8 mouse cellular contexts compared by ENCODE assay signal in genomic region chr15:77882797-77883696, GRCm38 (mm10). TPM values are rescaled to one million over a fixed set of nuclear protein-coding genes. Genes with fewer than 3 reads are reported as not detected.
A peak's percentile ranks its signal among the peaks of the same experiment; 100 is the strongest.
DNase-seq lines count a peak whose midpoint lies in the region; ATAC-seq lines count a peak whose summit lies in the region.

No protein-coding gene starts in this region.

- H3K27ac ChIP-seq in neural tube, embryonic 15.5 days (replicated peaks), result no peak overlapping the region
- H3K27ac ChIP-seq in embryonic facial prominence, embryonic 13.5 days, result peak overlapping the region; percentile 84

- ATAC-seq in neural tube, embryonic 15.5 days (ENCODE audit: low FRiP score), result no peak
- peak; percentile 60; the same call in 1 of the 2 replicates for ATAC-seq in embryonic facial prominence, embryonic 13.5 days (ENCODE audit: insufficient number of reproducible peaks, insufficient read depth, low FRiP score, low TSS enrichment, low read depth)
- ATAC-seq in erythroblast, adult 5-6 weeks (replicated peaks; ENCODE audit: low FRiP score, poor library complexity, severe bottlenecking), result no peak

- H3K4me3 ChIP-seq in neural tube, embryonic 15.5 days (replicated peaks), result no peak overlapping the region
- no peak overlapping the region for H3K4me3 ChIP-seq in embryonic facial prominence, embryonic 13.5 days

- DNase-seq in neural tube, embryonic 10.5 days (ENCODE audit: extremely low spot score, low spot score), result peak; percentile 65
- peak; percentile 82 for DNase-seq in kidney, postnatal 14 days
- DNase-seq in lung, postnatal 4 days, result peak; percentile 82 to 92
- DNase-seq in layer of hippocampus, postnatal 14 days (ENCODE audit: low spot score in 2 of 2), result no peak
- DNase-seq in thymus, postnatal 14 days, result no peak

- no peaks in the 10 kb centered on the region for H3K36me3 ChIP-seq in neural tube, embryonic 15.5 days
- no peaks in the 10 kb centered on the region for H3K36me3 ChIP-seq in embryonic facial prominence, embryonic 13.5 days

- H3K27me3 ChIP-seq in neural tube, embryonic 15.5 days (replicated peaks), result no peaks in the 10 kb centered on the region; the same call in 1 of the 2 replicates
- H3K27me3 ChIP-seq in embryonic facial prominence, embryonic 13.5 days, result no peaks in the 10 kb centered on the region

- H3K9me3 ChIP-seq in neural tube, embryonic 15.5 days (replicated peaks), result no peaks in the 10 kb centered on the region
- H3K9me3 ChIP-seq in embryonic facial prominence, embryonic 13.5 days, result no peaks in the 10 kb centered on the region

- 23% methylated on average over 16 of the region's 17 CpGs for WGBS in neural tube, embryonic 15.5 days
- 10% methylated on average over 16 of the region's 17 CpGs for WGBS in embryonic facial prominence, embryonic 13.5 days

- H3K9ac ChIP-seq in neural tube, embryonic 15.5 days (replicated peaks), result no peak overlapping the region
- H3K9ac ChIP-seq in embryonic facial prominence, embryonic 13.5 days, result peak overlapping the region; percentile 51

- no peak overlapping the region for H3K4me2 ChIP-seq in neural tube, embryonic 15.5 days
- H3K4me2 ChIP-seq in embryonic facial prominence, embryonic 13.5 days, result peak overlapping the region; percentile 27; the same call in 1 of the 2 replicates

- peaks cover 8% of the 10 kb centered on the region; the same call in 1 of the 2 replicates for H3K4me1 ChIP-seq in neural tube, embryonic 15.5 days
- peaks cover 24% of the 10 kb centered on the region for H3K4me1 ChIP-seq in embryonic facial prominence, embryonic 13.5 days

RNA-seq across cellular contexts. Expression of gene Myh9, which starts 41.1 kb away (rescaled TPM):
- polyA plus RNA-seq in neural tube, embryonic 15.5 days (2015; fragmentation: Nextera tagmentation; extraction: Ambion mirVana), result 9.6 and 17.7 TPM in 2 replicates
- polyA plus RNA-seq in embryonic facial prominence, embryonic 13.5 days (2015; fragmentation: Nextera tagmentation; extraction: Ambion mirVana), result 36.2 and 41.0 TPM in 2 replicates
- 105 and 110 TPM in 2 replicates for total RNA-seq in erythroblast, adult 5-6 weeks (2015; ENCODE audit: low replicate concordance)
- 158 and 246 TPM in 2 replicates for total RNA-seq in erythroblast, adult 5-6 weeks (2017; ENCODE audit: low replicate concordance)
- 10 to 100 TPM; 80.9 to 86.7 TPM for total RNA-seq in layer of hippocampus, postnatal 14 days (2021)

RNA-seq across cellular contexts. Expression of gene Txn2, which starts 45.8 kb away (rescaled TPM):
- 193 and 217 TPM in 2 replicates for polyA plus RNA-seq in neural tube, embryonic 15.5 days (2015; fragmentation: Nextera tagmentation; extraction: Ambion mirVana)
- polyA plus RNA-seq in embryonic facial prominence, embryonic 13.5 days (2015; fragmentation: Nextera tagmentation; extraction: Ambion mirVana), result 236 and 244 TPM in 2 replicates
- total RNA-seq in erythroblast, adult 5-6 weeks (2015; ENCODE audit: low replicate concordance), result 63.7 and 67.4 TPM in 2 replicates
- 16.9 and 29.4 TPM in 2 replicates for total RNA-seq in erythroblast, adult 5-6 weeks (2017; ENCODE audit: low replicate concordance)
- 100 to 1,000 TPM; 106 to 116 TPM for total RNA-seq in layer of hippocampus, postnatal 14 days (2021)

Comparison
In these comparisons a context has a peak if more than half of its experiments do, and no peak if none do; other contexts are left out.
1. DNase-seq: peak in neural tube, embryonic 10.5 days (single experiment), kidney, postnatal 14 days (single experiment) and lung, postnatal 4 days (2 of 2); none in layer of hippocampus, postnatal 14 days (0 of 2) and thymus, postnatal 14 days (single experiment).